Mouse (Mus musculus): ENCODE results near the gene Olig3.
"Not testable (repeated sequence)": the region's sequence is repeated elsewhere in the genome, so short reads cannot be mapped to it uniquely, and the experiment has no call there.

Olig3 gene

DNA sequence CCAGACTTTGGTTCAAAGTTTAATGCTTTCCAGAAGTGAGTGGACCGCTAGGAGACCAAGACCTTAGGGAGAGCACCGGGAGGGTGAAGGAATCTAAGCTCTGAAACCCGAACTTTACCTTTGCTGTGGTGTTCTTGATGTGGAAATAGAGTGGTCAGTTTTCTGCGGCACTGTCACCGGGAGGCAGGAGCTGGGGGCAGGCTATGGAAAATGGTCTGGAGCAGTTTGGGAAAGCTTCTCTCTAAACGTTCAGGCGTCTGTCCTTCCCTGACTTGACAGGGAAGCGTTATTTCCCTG lies 5.9 kb downstream of the Olig3 start:
- DNase-seq = no peak

DNA sequence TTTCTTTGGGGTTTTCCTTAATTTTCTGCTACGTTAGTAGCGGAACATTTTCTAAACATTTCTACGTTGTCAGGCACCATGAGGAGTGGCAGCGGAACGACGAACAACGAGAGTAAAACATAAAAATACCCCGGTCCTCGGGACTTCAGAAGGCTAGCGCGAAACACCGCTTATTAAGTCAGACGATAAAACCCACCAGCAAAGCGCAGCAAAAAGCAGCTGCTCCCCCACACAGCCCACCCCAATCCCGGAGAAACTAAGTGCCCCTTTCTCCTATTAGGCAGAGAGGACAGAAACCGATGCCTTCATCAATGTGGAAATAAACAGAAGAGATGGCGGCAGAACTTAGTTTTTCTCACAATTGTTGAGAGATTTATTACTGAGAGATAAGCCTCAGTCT lies 6.5 kb downstream of the Olig3 start:
- DNase-seq = no peak

- DNase-seq = no peak
These were observed 7.0 kb downstream of the Olig3 start for GRCm38 (mm10) chr10:19363365-19363764.

GRCm38 (mm10) chr10:19369143-19369542 lies 12.8 kb downstream of the Olig3 start:
- no peak for DNase-seq

- no peak for DNase-seq
These were observed 13.8 kb downstream of the Olig3 start for GRCm38 (mm10) chr10:19370146-19370545.

DNA sequence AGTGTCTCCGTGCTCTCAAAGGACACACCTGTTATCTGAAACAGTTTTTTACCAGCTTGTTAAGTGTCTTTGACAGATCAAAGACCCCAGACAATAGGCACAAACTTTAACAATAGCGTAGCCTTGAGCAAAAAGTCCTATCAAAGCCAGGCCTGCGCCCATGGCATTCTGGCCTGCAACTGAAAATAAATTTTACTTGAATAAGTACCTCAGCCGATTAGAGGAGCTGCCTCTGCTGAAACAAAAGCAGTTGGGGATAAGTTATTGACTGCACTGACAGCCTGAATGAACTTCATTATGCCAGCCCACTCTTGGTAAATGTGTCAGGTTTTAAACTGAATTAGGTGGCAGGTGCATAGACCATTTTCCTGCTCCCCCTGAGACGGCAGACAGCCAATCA lies 15.9 kb downstream of the Olig3 start:
- DNase-seq = no peak

- DNase-seq = no peak
These were observed 17.5 kb downstream of the Olig3 start for GRCm38 (mm10) chr10:19373797-19374196.

- no peak for DNase-seq
These were observed 18.0 kb downstream of the Olig3 start for GRCm38 (mm10) chr10:19374311-19374710.

DNA sequence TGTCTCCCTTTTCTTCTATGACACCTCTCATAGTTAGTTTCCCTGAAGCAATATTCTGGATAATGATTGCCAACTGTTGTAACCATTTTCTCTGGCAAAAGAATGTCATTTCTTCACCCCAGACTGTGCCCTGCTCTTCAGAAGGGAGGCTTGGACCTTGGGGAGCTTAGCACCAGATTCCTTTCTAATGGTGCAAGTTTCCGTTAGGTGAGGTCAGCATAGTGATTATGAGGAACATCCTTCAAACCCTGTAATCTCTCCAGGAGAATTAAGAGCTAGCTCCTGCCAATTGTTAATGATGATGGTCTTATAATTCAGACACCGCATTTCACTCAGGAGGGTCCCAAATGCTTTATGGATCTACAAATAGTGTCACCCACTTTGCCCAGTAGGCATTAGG lies 19.5 kb downstream of the Olig3 start:
- no peak for DNase-seq

DNA sequence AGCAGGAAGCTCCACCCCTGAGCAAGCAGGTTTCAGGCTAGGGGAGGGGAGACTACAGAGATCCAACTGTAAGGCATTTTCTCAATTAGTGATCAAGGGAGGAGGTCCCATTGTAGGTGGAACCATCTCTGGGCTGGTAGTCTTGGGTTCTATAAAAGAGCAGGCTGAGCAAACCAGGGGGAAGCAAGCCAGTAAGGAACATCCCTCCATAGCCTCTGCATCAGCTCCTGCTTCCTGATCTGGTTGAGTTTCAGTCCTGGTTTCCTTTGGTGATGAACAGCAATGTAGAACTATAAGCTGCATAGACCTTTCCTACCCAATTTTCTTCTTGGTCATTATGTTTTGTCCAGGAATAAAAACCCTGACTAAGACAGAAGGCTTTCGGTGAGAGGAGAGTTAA lies 24.6 kb downstream of the Olig3 start:
- DNase-seq = not testable (repeated sequence)

- DNase-seq = no peak
These were observed 27.8 kb downstream of the Olig3 start for GRCm38 (mm10) chr10:19384176-19384575.

DNA sequence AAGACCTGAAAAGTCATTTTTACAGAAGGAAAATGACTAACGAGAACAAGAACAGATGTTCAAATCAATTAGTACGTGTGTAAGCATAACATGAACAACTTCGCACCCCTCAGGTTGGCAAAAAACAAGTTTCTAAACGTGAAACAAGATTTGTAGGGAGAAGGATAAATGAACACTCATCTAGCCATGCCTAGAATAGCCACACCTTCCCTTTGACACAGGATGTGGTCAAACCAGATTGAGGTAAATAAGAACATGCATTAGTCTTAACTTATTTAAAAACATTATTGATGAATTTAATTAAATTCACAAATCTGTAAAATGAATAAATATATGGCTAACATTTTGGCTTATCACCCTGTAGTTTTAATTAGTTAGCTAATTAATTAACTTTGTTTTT lies 35.5 kb downstream of the Olig3 start:
- no peak for DNase-seq

DNA sequence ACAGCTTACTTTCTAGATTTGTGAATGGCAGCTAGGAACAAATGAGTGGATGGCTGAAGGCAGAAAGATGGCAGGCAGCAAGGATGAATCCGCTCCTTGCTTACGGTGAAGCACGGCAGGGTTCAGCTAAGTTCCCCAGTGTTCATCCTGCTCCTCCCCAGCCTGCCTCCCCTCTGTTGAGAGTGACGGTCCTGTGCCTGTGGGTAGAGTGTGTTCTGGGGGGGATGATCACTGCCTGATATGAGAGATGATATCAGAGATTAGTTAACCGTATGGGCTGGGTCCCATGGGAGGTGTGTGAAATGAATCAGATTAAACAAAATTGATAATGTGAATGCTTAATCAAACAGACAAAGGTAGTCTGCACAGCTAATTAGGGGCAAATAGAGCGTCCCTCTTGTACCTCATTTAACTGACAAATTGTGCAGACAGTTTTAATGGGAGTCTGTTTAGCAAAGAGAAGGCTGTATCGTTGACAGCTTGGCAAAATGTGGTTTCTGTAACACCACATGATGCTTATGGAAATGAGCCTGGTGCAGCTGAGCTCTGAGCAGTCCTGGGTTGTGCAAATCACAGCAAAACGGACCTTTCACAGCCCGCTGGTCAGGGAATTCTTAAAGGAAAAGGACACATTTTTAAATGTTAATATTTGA lies 40.3 kb downstream of the Olig3 start:
- no peak for DNase-seq

- DNase-seq = no peak
These were observed 41.1 kb downstream of the Olig3 start for GRCm38 (mm10) chr10:19397396-19397795.

- DNase-seq = no peak
These were observed 44.8 kb downstream of the Olig3 start for GRCm38 (mm10) chr10:19401136-19401535.

DNA sequence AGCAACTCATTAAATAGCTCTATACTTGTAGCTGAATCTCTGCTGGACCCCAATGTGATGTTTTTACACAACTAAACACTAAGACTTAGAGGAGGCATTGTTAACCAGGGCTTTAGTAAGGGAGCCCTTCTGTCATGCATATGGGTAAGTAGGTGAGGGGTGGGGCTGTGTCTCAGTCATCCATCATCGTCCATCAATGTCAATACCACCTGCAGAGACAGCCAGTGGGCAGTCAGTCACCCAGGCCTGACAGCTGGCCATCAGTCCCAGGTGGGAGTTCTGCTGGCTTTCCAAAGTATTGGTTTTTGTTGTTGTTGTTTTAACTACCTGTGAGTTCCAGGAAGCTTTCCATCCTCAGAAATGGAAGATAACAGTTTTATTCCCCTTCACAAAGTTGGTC lies 48.1 kb downstream of the Olig3 start:
- no peak for DNase-seq

DNA sequence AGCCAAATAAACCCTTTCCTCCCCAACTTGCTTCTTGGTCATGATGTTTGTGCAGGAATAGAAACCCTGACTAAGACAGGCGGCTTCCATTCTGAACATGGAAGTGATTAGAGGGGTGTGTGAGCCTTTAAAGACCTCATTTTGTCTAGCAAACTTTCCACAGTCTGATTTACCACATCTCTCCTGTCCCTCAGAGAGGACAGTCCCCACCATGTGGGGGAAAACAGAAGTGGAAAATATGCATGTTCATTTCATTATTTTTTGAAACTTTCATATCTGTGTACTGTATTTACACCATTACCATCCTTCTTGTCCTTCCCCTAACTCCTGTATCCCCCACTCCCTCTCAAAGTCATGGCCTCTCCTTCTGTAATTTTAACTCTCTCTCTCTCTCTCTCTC lies 49.6 kb downstream of the Olig3 start:
- DNase-seq = no peak

- DNase-seq = no peak
These were observed 50.8 kb downstream of the Olig3 start for GRCm38 (mm10) chr10:19407168-19407567.

Data from right cerebral cortex, postnatal 25 days (tissue).